Mouse (Mus musculus) limb, embryonic 10.5 days (tissue): Measurements from ENCODE around the gene Iqcf1. TPM values are rescaled to one million over a fixed set of nuclear protein-coding genes. Genes with fewer than 3 reads are reported as not detected.

ENCODE experiments used
- DNase-seq: peaks from one replicate; pipeline ENCODE4 v3.0.0-alpha.2; 2017; ENCODE audit warnings: low spot score
- H3K27ac ChIP-seq: fragments of 300-500 bp; sonication (generic); 2 replicates; pipeline ENCODE4 v1.5.1; 2016; ENCODE audit warnings: mild to moderate bottlenecking
- H3K27me3 ChIP-seq: fragments of 300-500 bp; sonication (generic); 2 replicates; pipeline ENCODE4 v1.6.1; 2016; ENCODE audit warnings: low read depth, mild to moderate bottlenecking; ENCODE audit not compliant: poor library complexity, severe bottlenecking
- H3K36me3 ChIP-seq: fragments of 300-500 bp; sonication (generic); 2 replicates; pipeline ENCODE4 v1.6.1; 2016; ENCODE audit warnings: mild to moderate bottlenecking, moderate library complexity
- H3K4me1 ChIP-seq: fragments of 300-500 bp; sonication (generic); 2 replicates; pipeline ENCODE4 v1.6.1; 2016
- H3K4me3 ChIP-seq: fragments of 300-500 bp; sonication (generic); 2 replicates; pipeline ENCODE4 v1.5.1; 2016; ENCODE audit warnings: mild to moderate bottlenecking, moderate library complexity
- H3K9me3 ChIP-seq: fragments of 300-500 bp; sonication (generic); replicated peaks from 2 replicates; pipeline ENCODE4 v1.6.1; 2016; ENCODE audit warnings: mild to moderate bottlenecking
- WGBS: fragments of 180-500 bp; shearing (Covaris S2); methylation state at CpG from one replicate; pipeline ENCODE4 v1.1.7; 2016; 5-methylcytosine and 5-hydroxymethylcytosine counted together
- polyA plus RNA-seq: library from polyadenylated mRNA; unstranded; fragments of >200 nt; fragmentation: Nextera tagmentation; extraction: Ambion mirVana; gene quantifications from 2 replicates; pipeline ENCODE4 v1.2.1, GENCODE M21; 2016

The Iqcf1 gene
- polyA plus RNA-seq = not detected in 2 replicates

DNA sequence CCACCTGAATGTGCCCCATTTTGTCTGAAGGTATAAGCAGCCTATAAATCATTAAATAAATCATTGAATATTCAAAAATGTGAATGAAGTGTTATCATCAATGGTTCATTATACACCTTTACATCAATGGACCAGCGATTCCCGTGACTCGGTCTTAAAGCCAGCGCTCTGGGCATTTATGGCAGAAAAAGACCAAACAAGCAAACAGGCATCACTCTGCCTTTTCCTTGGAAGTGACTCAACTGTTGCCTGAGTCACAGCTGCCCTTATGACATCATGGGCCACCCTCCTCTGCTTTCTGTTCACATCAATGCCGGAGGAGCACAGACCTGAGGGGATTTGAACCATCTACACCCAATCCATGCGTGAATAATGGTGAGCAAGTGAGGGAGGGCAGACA is at the start of gene Iqcf1:
TSS of gene Iqcf1 (plus strand) at position 301 of the 400 bp plus-strand sequence.
- H3K9me3 ChIP-seq = no peaks in the 10 kb centered on the region
- no peak for DNase-seq
- no peak within 1 kb of the TSS for H3K27ac ChIP-seq
- H3K4me3 ChIP-seq = no peak within 1 kb of the TSS
- WGBS = 94% methylated on average over 6 of the region's 6 CpGs
- no peaks in the 10 kb centered on the region for H3K36me3 ChIP-seq
- H3K4me1 ChIP-seq = no peaks in the 10 kb centered on the region
- no peaks in the 10 kb centered on the region for H3K27me3 ChIP-seq

DNA sequence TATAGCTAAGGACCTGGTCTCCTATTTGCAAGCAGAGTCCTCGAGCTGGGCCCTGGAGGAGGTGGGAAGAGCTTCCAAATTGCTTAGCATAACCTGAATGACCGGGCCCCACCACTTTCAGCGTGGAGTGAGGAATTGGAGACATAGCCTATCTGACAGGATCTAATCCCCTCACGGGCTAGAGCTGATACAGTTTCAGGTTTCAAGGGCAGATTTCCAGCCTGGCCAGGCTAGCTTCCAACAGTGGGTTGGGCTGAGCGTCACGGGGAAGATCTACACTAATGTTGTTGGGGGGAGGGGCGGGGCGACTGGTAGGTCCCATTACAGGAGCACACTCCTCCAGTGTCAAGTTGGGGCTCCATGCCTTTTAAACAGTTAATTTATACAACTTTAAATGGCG is 49.1 kb upstream of the Iqcf1 start:
- Histone ChIP-seq H3K4me3 (peak overlapping the region; percentile 90), H3K27me3 (no peaks in the 10 kb centered on the region), H3K9me3 (no peaks in the 10 kb centered on the region), H3K27ac (peak overlapping the region; percentile 65), H3K36me3 (0 out of 2 replicates have a peak, but pooled peaks cover 3% of the 10 kb centered on the region), H3K4me1 (peaks cover 87% of the 10 kb centered on the region)
- WGBS = 4% methylated on average over 9 of the region's 9 CpGs
- peak; percentile 62 for DNase-seq

DNA sequence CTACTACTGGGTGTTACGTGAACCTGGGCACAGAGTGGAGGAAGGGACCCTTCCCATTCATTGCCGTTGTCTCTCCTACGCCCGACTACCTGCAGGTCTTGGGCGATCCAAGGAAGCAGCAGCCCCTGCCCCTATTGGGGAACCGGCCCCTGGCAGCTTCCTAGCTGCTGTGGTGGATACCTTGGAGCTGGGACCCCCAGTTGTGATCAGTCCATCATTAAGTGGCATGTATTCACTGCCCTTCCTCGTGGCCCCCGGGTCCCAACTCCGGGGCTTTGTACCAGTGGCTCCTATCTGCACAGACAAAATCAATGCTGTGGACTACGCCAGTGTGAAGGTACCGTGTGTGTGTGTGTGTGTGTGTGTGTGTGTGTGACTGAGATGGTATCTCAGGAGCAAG is 48.5 kb upstream of the Iqcf1 start:
- H3K27me3 ChIP-seq = no peaks in the 10 kb centered on the region
- peaks cover 90% of the 10 kb centered on the region for H3K4me1 ChIP-seq
- H3K9me3 ChIP-seq = no peaks in the 10 kb centered on the region
- 69% methylated on average over 11 of the region's 11 CpGs for WGBS
- peak overlapping the region; percentile 94 for H3K27ac ChIP-seq
- H3K36me3 ChIP-seq = peaks cover 8% of the 10 kb centered on the region
- no peak for DNase-seq
- peak overlapping the region; percentile 90 for H3K4me3 ChIP-seq

DNA sequence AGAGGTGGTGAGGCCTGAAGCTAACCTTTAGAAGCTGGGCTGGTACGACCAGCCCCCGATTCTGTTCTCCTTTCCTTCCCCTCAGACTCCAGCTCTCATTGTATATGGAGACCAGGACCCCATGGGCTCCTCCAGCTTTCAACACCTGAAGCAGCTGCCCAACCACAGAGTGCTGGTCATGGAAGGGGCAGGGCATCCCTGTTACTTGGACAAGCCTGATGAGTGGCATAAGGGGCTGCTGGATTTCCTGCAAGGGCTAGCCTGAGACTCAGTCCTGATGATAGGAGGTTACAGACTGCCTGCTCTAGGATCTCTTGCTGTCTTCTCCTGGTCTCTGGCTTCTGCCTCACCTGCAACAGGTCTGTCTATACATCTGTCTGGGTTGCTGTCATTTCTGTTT is 47.9 kb upstream of the Iqcf1 start:
- Histone ChIP-seq H3K4me3 (peak overlapping the region; percentile 90), H3K36me3 (peaks cover 14% of the 10 kb centered on the region), H3K27me3 (no peaks in the 10 kb centered on the region), H3K4me1 (peaks cover 93% of the 10 kb centered on the region), H3K9me3 (no peaks in the 10 kb centered on the region), H3K27ac (peak overlapping the region; percentile 94)
- 41% methylated on average over 2 of the region's 2 CpGs for WGBS
- no peak for DNase-seq

DNA sequence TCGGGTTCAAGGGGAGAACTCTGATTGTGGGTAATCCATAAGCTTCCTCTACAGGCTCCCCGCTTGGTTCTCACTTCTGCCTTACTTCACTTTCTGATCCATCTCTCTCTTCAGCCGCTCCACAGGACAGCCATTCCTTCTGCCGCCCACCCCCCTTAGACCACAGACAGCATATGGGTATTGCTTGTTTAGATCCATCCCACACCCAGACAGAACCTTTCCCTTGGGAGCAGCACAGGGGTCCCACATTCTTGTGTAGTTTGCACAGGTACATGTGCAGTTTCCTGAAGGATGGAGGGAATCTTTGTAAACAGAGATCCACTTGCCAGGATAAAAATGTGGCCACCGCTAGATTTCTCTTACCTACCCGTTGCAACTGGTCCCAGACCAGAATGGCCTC is 47.4 kb upstream of the Iqcf1 start:
- peak overlapping the region; percentile 90 for H3K4me3 ChIP-seq
- WGBS = 22% methylated on average over 6 of the region's 6 CpGs
- H3K4me1 ChIP-seq = peaks cover 93% of the 10 kb centered on the region
- peaks cover 19% of the 10 kb centered on the region for H3K36me3 ChIP-seq
- H3K27ac ChIP-seq = peak overlapping the region; percentile 94
- no peaks in the 10 kb centered on the region for H3K9me3 ChIP-seq
- no peak for DNase-seq
- no peaks in the 10 kb centered on the region for H3K27me3 ChIP-seq

DNA sequence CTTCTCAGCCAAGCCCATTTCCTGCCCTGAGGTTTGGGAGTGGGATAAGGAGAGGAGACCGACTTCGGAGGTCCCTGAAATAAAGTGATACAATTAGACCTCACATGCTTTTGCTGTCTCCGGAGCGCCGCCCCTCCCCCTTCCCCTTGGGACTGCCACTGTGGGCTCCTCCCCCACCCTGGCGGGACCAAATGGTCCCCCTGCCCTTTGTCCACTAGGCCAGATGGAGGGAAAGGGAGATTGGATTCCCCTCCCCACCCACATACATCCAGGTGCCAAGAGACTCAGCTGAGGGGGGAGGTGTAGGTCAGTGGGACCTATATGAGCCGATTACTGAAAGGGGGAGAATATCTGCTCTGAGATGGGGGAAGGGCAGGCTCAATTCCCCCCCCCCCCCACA is 46.9 kb upstream of the Iqcf1 start:
- no peaks in the 10 kb centered on the region for H3K9me3 ChIP-seq
- DNase-seq = peak; percentile 80
- no peaks in the 10 kb centered on the region for H3K27me3 ChIP-seq
- peak overlapping the region; percentile 90 for H3K4me3 ChIP-seq
- WGBS = 0% methylated on average over 7 of the region's 7 CpGs
- peaks cover 93% of the 10 kb centered on the region for H3K4me1 ChIP-seq
- peak overlapping the region; percentile 94 for H3K27ac ChIP-seq
- H3K36me3 ChIP-seq = peaks cover 23% of the 10 kb centered on the region

DNA sequence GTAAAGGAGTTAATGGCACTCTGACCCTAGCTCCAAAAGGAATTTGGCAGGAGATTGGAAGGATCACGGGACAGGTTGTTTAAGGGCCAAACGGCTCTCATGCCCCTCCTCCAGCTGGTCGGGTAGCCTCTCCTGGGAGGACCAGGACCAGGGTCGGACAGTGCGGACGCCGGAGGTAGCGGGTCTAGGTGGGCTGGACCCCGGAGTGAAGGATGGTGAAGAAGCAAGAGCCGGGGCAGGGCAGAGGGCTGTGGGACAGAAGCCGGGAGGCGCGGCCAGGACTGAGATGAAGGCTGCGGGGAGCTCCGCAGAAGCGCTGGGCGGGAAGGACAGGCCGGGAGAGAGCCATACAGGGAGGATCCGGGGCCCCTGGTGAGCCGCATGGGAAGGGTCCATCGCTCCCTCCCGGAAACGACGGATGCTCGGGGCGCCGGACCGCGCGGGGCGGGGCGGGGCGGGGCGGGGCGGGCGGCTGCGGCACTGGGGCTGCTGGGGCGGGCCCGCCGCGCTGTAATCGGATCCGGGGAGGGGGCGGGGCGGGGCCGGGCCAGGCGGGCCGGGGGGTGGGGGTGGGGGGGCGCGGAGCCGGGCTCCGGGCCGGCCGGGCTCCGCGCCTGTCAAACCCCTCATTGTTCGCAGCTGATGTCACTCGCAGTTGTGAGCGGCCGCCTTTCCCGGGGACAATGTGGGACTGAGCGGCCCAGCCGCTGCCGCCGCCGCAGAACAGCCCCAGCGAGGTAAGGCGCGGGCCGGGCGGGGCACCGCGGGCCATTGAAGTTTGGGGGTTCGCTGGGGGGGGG is 46.3 kb upstream of the Iqcf1 start, which contains the start of gene Pcbp4:
TSS of gene Pcbp4 (plus strand) at position 21 of the 800 bp plus-strand sequence.
- Histone ChIP-seq H3K36me3 (peaks cover 30% of the 10 kb centered on the region), H3K4me3 (peak within 1 kb of the TSS; percentile 90), H3K27ac (peak within 1 kb of the TSS; percentile 94), H3K27me3 (no peaks in the 10 kb centered on the region), H3K4me1 (peaks cover 93% of the 10 kb centered on the region), H3K9me3 (no peaks in the 10 kb centered on the region)
- 1% methylated on average over 69 of the region's 74 CpGs for WGBS
- DNase-seq = peak; percentile 92

DNA sequence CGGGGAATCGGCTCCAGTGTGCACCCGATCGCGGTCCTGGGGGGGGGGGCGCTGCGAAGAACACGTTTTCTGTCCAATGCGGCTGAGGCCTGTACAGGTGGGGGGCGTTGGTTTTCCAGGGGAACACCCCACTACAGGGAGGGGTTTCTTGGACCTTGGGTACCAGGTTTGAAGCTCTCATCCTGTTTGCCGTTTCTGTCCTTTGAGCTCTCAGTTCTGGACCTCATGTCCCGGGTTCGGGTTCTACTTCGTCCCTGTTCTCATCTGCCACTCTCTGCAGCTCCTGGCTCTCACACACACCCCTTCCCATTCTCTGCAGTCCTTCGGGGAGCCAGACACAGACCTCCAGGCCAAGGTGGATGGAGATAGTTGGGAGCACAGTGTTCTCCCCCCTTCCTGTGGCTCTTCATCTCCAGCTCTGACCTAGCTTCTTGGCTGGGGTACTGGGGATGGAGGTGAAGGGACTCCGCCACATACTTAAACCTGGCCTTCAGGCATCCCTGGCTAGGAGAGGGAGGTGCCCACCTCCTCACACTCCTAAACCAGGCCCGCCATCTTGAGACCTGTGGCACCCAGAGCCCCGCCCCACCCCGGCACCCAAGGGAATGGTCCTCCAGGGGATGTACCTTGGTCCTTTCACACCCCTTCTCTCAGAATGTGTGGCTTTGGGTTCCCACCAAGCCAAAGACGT is 45.6 kb upstream of the Iqcf1 start:
- peaks cover 93% of the 10 kb centered on the region for H3K4me1 ChIP-seq
- peak overlapping the region; percentile 90 for H3K4me3 ChIP-seq
- WGBS = 0% methylated on average over 18 of the region's 20 CpGs
- peaks cover 37% of the 10 kb centered on the region for H3K36me3 ChIP-seq
- peak; percentile 67 for DNase-seq
- no peaks in the 10 kb centered on the region for H3K27me3 ChIP-seq
- peak overlapping the region; percentile 94 for H3K27ac ChIP-seq
- H3K9me3 ChIP-seq = no peaks in the 10 kb centered on the region

DNA sequence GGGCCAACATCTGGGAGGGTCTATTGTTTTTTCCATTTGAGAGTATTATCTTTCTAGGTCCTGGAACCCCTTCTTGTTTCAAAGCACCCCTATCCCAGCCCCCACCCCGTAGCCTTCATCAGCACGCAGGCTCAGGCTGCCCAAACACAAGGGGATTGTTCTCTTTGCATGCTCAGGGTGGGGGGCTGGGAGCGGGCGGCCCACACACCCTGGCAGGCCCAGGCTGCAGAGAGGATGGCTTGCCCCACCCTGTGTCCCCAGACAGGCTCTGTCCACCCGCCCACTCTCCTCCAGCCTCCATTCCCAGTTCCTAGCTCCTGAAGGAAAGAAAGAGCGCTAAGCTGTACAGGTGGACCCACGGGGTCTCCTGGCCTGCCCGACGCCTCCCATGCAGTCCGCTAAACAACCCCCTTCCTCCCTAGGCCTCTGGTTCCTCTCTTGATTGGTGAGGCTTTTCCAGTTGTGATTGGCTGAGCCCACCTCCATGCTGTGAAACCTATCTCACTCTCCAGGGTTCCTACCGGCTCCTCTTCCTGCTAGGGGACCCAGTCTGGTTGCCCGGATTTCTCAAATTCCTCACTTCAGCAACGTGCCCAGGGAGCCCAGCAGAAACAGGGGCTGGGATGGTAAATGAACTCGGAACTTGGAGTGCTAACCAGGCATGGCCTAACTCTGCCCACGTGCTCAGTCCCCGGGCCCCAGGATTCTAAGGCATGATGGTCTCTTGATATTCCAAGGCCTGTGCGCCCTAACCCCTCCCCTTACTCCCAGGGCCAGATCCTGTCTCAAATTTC is 44.7 kb upstream of the Iqcf1 start:
- Histone ChIP-seq H3K27me3 (no peaks in the 10 kb centered on the region), H3K4me1 (peaks cover 93% of the 10 kb centered on the region), H3K9me3 (no peaks in the 10 kb centered on the region), H3K4me3 (peak overlapping the region; percentile 90), H3K36me3 (peaks cover 43% of the 10 kb centered on the region), H3K27ac (peak overlapping the region; percentile 94)
- under 1% methylated on average over 17 of the region's 17 CpGs for WGBS
- peak; percentile 72 for DNase-seq

DNA sequence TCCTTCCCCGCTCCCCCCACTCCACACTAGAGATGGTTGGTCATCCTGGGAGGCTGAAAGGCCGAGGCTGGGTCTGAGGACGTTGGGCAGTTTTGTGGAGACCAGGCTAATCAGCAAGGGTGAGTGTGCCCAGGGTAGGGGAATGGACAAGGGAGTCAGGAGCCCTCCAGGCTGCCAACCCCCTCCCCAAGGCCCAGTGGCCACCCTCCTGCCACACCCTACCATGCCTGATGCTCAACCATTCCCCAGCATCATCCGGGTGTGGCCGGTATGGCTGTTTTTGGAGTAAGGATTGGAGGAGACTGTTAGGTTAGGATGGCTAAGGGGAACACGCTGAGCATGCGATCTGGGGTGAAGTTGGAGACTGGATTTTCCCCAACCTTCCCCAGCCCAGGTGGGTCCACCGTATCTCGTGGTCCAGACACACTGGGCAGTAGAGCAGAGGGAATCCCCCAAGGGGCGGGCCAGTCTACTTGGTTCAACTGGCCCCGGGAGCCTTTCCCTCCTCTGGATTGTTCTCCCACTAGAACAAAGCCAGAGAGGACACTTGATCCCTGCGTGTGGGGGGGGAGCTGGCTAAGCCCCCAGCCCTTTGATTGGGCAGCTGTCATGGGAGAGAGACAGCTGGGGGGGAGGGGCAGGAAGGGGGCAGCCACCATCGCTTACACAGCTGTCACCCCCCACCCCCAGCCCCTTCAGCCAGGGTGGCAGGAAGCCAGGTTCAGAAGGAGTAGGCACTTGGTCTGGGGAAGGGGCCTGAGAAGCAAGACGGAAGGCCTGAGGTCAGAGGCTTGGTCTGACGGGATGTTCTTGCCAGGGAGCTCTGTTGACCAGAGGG is 43.2 kb upstream of the Iqcf1 start:
- peaks cover 58% of the 10 kb centered on the region for H3K36me3 ChIP-seq
- no peaks in the 10 kb centered on the region for H3K27me3 ChIP-seq
- H3K9me3 ChIP-seq = no peaks in the 10 kb centered on the region
- H3K27ac ChIP-seq = peak overlapping the region; percentile 94
- peak; percentile 63 for DNase-seq
- peaks cover 90% of the 10 kb centered on the region for H3K4me1 ChIP-seq
- H3K4me3 ChIP-seq = peak overlapping the region; percentile 90
- 37% methylated on average over 15 of the region's 15 CpGs for WGBS

DNA sequence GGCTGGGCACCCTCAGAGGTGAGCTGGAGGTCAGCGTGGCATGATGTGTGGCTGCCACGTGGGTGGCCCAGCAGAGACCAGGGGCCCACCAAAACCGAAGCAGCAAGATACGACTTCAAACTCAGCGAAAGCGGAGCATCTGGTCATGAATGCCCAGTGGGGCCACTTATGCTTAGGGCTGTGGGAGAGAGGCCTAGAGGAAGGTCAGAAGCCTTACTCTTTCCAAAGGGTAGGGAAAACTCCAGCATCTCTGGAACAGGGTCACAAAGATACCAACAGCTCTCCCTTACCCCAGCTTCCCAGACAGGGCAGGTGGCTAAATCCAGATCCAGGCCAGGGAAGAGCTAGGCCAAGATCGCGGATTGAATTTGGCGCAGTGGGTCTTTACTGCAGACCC is 42.6 kb upstream of the Iqcf1 start:
- peaks cover 64% of the 10 kb centered on the region for H3K36me3 ChIP-seq
- no peak for DNase-seq

DNA sequence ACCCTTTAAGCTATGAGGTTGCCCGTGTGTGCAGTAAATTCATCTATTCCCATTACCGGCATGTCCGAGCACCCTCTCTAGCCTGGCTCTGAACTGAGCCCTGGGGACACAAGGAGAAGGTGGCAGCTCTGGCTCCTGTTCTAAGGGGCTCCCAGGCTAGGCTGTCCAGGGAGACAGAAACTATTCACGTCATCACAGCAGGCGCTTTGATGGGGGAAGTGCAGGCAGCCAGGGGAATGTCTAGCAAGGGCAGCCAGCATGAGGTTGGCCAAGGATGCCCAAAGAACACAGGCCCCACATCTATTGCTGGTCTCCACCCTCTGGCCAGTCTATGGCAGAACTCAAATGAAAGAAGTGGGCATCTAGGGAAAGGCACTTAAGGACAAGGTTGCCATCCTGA is 41.8 kb upstream of the Iqcf1 start:
- peaks cover 79% of the 10 kb centered on the region for H3K4me1 ChIP-seq
- H3K36me3 ChIP-seq = peaks cover 71% of the 10 kb centered on the region
- peak overlapping the region; percentile 94; the same call in 1 of the 2 replicates for H3K27ac ChIP-seq
- peak overlapping the region; percentile 8; the same call in 1 of the 2 replicates for H3K4me3 ChIP-seq
- peaks cover under 1% of the 10 kb centered on the region; the same call in 1 of the 2 replicates for H3K27me3 ChIP-seq
- H3K9me3 ChIP-seq = no peaks in the 10 kb centered on the region
- WGBS = 75% methylated on average over 5 of the region's 5 CpGs
- DNase-seq = no peak

More for the DNA sequence above, 42.6 kb upstream of the Iqcf1 start:
- WGBS = 40% methylated on average over 9 of the region's 9 CpGs
- Histone ChIP-seq H3K27ac (peak overlapping the region; percentile 94), H3K9me3 (no peaks in the 10 kb centered on the region), H3K27me3 (no peaks in the 10 kb centered on the region), H3K4me1 (peaks cover 86% of the 10 kb centered on the region), H3K4me3 (peak overlapping the region; percentile 90)
